Mouse (Mus musculus): ENCODE measurements around the gene Cd53.

GRCm38 (mm10) chr3:106817676-106818075 is 27.7 kb upstream of the Cd53 start:
- TF ChIP-seq EP300 (IDR thresholded peaks at IDR 0.05; ENCODE audit: low read depth), result no peak
- no peak for TF ChIP-seq CTCF (IDR thresholded peaks at IDR 0.05; ENCODE audit: low read depth)
